Mouse (Mus musculus): ENCODE results near the gene Col16a1.

DNA sequence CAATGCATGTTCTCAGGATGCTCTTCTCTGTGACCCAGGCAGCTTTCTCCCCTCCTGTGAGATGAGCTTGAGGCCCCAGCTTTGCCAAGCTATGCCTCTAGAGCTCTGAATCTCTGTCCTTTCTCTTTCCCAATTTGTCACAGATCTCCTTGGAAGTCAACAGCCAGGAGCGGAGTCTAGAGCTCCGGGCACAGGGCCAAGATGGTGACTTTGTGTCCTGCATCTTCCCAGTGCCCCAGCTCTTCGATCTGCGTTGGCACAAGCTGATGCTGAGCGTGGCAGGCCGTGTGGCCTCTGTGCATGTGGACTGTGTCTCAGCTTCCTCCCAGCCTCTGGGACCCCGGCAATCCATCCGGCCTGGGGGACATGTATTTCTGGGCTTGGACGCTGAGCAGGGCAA lies 5.5 kb downstream of the Col16a1 start:
- TF ChIP-seq POLR2A (IDR thresholded peaks at IDR 0.05; ENCODE audit: low read depth, low read length) (no peak), CTCF (IDR thresholded peaks at IDR 0.05; ENCODE audit: borderline replicate concordance, insufficient read depth, low read length) (no peak)

Measured in embryonic fibroblast, embryonic 13.5 days (primary cell).